Mouse (Mus musculus): ENCODE measurements around the gene Adam12. TPM values are rescaled to one million over a fixed set of nuclear protein-coding genes. Genes with fewer than 3 reads are reported as not detected.

The Adam12 gene
- polyA plus RNA-seq, 1 experiment from 2014 or later: 1.2 TPM

DNA sequence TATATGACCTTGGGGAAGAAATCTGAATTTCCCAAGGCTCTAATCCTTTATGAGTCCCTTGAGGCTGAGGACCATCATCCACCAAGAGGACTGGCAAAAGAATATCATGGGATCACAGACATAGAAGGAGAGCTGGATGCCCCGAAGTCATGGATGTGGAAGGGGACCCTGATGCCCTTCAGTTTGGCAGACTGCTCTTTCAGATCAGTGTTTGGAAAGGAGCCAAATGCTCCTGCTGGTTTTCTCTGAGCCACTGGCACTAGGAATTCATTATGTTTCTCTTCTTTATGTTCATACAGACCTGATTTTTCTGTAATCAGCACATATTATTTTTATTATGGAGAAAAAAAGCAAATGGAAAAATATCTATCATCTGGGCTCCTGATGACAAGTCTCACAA lies 50.9 kb downstream of the Adam12 start:
- H3K4me2 ChIP-seq: no peak overlapping the region
- no peak overlapping the region for H3K9ac ChIP-seq
- no peaks in the 10 kb centered on the region for H3K4me1 ChIP-seq (replicated peaks)
- no peaks in the 10 kb centered on the region for H3K9me3 ChIP-seq (replicated peaks)
- H3K36me3 ChIP-seq (replicated peaks): no peaks in the 10 kb centered on the region
- no peaks in the 10 kb centered on the region for H3K27me3 ChIP-seq
- 67% methylated on average over 1 of the region's 1 CpGs for WGBS (ENCODE audit: insufficient replicate concordance)
- H3K4me3 ChIP-seq (replicated peaks): no peak overlapping the region
- ATAC-seq (ENCODE audit: insufficient read depth): no peak
- H3K27ac ChIP-seq (replicated peaks): no peak overlapping the region

DNA sequence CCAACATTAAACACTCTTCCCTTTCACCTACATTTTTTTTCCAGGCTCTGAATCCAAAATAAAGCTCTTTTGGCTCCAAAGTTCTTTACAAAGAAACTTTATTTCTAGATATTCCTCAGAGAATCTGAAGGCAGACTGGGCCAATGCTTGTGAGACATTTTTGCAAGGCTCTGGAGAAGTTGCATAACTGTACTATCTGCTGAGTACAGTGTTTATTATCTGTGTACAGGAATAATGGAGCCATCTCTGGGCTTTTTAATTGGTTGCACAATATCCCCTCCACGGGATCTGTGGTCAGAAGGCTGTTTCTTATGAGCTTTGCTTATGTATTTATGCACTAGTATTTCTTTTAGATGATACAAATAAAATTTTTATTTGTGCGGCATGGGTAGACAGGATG lies 54.9 kb downstream of the Adam12 start:
- Histone ChIP-seq H3K4me2 (no peak overlapping the region), H3K9ac (no peak overlapping the region), H3K27ac (replicated peaks) (no peak overlapping the region), H3K27me3 (no peaks in the 10 kb centered on the region), H3K9me3 (replicated peaks) (no peaks in the 10 kb centered on the region), H3K36me3 (replicated peaks) (no peaks in the 10 kb centered on the region), H3K4me1 (replicated peaks) (no peaks in the 10 kb centered on the region), H3K4me3 (replicated peaks) (no peak overlapping the region)
- no peak for ATAC-seq (ENCODE audit: insufficient read depth)
- WGBS (ENCODE audit: insufficient replicate concordance): 44% methylated on average over 2 of the region's 2 CpGs

DNA sequence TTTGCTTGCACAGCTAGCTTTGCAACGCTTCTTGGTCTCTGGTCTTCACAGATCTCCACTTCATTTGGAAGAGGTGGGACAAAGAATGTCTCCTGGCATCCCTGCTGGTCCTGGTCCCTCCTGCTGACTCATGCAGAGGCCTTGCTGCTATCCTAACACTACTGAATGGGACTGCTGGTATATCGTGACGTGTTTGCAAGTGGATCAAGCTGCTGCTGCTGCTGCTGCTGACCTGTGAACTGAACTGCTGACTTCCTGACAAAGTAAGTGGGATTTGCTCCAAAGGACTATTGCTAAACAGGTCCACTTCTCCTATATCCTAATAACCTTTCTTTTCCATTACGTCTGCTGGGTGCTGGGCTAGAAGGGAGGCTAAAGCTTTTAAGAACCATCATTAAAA lies 56.7 kb downstream of the Adam12 start:
- no peak overlapping the region for H3K4me2 ChIP-seq
- no peak overlapping the region for H3K9ac ChIP-seq
- H3K4me3 ChIP-seq (replicated peaks): no peak overlapping the region
- H3K36me3 ChIP-seq (replicated peaks): no peaks in the 10 kb centered on the region
- 58% methylated on average over 4 of the region's 4 CpGs for WGBS (ENCODE audit: insufficient replicate concordance)
- H3K9me3 ChIP-seq (replicated peaks): no peaks in the 10 kb centered on the region
- no peaks in the 10 kb centered on the region for H3K4me1 ChIP-seq (replicated peaks)
- H3K27ac ChIP-seq (replicated peaks): no peak overlapping the region
- ATAC-seq (ENCODE audit: insufficient read depth): no peak
- H3K27me3 ChIP-seq: no peaks in the 10 kb centered on the region

DNA sequence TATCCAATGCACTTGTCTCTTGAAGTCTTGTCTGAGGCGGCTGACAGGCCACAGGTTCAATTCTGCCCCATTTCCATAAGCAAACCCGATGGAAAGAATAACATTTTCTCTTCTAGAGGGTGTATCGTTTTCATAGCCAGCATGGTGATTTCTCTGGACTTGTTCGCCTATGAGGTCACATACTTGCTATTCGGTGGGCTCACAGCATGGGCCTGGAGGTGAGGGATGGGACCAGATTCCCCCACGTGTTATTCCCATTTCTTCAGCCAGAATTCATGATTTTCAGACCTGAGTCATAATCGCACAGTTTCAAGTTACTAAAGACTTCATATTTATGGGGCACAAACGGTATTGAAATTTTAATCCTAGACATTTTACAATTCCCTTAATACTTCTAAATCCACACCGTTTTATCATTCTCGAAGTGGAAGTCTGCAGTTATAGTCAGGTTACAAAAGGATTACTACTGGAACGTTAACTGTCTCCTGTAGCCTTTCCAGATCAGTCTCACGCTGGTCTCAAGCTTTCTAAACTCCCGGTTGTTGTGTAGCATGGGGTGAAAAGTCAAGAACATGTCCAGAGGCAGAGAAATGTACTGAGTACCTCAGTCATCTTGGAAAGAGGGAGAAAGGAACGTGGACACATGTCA lies 58.4 kb downstream of the Adam12 start:
- WGBS (ENCODE audit: insufficient replicate concordance): 63% methylated on average over 14 of the region's 14 CpGs
- H3K27ac ChIP-seq (replicated peaks): no peak overlapping the region
- no peaks in the 10 kb centered on the region for H3K36me3 ChIP-seq (replicated peaks)
- ATAC-seq (ENCODE audit: insufficient read depth): no peak
- no peak overlapping the region for H3K9ac ChIP-seq
- H3K9me3 ChIP-seq (replicated peaks): no peaks in the 10 kb centered on the region
- no peak overlapping the region for H3K4me2 ChIP-seq
- no peaks in the 10 kb centered on the region for H3K27me3 ChIP-seq
- H3K4me1 ChIP-seq (replicated peaks): no peaks in the 10 kb centered on the region
- H3K4me3 ChIP-seq (replicated peaks): no peak overlapping the region

DNA sequence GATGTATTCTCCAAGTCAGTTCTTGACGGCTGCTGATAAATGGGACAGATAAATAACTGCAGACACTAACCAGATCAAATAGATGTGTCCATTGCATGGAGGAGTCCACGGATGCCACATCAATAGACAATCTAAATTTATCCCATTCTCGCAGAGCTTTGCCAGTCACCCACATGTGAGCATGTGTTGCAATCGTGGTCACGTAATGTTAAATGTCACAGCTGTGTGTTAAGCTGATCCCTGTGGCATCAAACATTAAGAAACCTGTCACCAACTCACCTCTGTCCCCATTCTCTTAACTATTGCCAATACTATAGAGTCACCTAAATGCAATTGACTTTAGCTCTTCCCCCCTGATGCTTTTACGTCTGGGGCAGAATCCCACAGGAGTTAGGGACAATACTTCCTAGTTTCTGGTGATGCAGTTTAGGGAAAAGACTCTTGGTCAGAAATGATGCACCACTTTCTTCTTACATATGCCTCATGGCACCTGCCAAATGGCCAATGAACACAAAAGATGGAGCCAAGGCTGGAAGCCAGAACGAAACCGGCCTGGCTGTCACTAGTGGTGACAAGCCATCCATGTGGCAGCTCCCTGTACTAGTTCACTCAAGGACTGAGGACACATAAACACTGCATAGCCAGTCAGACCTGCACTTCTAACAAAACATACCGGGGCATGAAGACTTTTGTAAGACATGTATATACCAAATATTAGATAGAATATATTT lies 61.6 kb downstream of the Adam12 start:
- H3K9ac ChIP-seq: no peak overlapping the region
- no peak overlapping the region for H3K4me2 ChIP-seq
- no peak overlapping the region for H3K4me3 ChIP-seq (replicated peaks)
- no peaks in the 10 kb centered on the region for H3K4me1 ChIP-seq (replicated peaks)
- H3K36me3 ChIP-seq (replicated peaks): no peaks in the 10 kb centered on the region
- H3K9me3 ChIP-seq (replicated peaks): no peaks in the 10 kb centered on the region
- WGBS (ENCODE audit: insufficient replicate concordance): 56% methylated on average over 9 of the region's 9 CpGs
- no peak overlapping the region for H3K27ac ChIP-seq (replicated peaks)
- ATAC-seq (ENCODE audit: insufficient read depth): no peak
- H3K27me3 ChIP-seq: no peaks in the 10 kb centered on the region

DNA sequence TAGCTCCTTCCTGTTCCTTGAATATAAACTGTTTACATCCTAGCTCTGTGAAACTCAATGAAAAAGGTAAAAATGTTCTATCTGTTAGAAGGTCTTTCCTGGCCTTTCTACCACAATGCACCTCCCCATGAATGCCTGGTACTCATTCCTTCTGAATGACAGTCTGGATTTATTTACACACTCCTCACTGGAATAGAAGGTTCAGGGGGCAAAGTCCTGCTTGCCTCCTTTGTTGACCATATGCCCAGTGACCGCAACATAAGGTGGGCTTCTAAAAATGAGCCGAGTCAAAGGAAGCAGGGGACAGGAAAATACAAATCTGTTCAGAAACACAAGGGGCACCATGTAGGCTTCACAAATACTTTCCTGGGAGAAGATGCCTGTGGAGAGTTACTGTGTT lies 62.2 kb downstream of the Adam12 start:
- H3K4me3 ChIP-seq (replicated peaks): no peak overlapping the region
- no peaks in the 10 kb centered on the region for H3K9me3 ChIP-seq (replicated peaks)
- ATAC-seq (ENCODE audit: insufficient read depth): no peak
- no peaks in the 10 kb centered on the region for H3K4me1 ChIP-seq (replicated peaks)
- no peaks in the 10 kb centered on the region for H3K36me3 ChIP-seq (replicated peaks)
- no peak overlapping the region for H3K9ac ChIP-seq
- WGBS (ENCODE audit: insufficient replicate concordance): 55% methylated on average over 2 of the region's 2 CpGs
- no peak overlapping the region for H3K27ac ChIP-seq (replicated peaks)
- H3K4me2 ChIP-seq: no peak overlapping the region
- no peaks in the 10 kb centered on the region for H3K27me3 ChIP-seq

DNA sequence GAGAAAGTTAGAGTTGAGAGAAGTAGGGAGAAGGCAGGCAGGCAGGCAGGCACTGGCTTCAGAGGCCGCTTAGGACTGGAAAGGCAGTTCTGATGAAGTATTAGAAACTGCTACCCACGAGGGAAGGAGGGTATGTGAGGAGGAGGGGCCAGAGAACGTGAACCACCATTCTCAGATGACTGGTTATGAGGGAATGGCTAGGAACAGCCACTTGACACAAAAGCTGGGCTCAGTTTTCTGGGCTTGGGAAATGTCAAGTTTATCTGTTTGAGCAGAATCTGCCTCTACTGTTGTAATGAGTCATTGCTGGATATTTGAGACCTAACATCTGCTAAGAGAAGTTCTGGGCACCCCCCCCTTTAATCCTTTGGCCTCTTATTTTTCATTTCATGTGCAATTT lies 64.4 kb downstream of the Adam12 start:
- H3K27me3 ChIP-seq: no peaks in the 10 kb centered on the region
- H3K4me1 ChIP-seq (replicated peaks): no peaks in the 10 kb centered on the region
- H3K4me3 ChIP-seq (replicated peaks): no peak overlapping the region
- H3K9me3 ChIP-seq (replicated peaks): no peaks in the 10 kb centered on the region
- no peak overlapping the region for H3K4me2 ChIP-seq
- H3K27ac ChIP-seq (replicated peaks): no peak overlapping the region
- WGBS (ENCODE audit: insufficient replicate concordance): 21% methylated on average over 3 of the region's 3 CpGs
- no peaks in the 10 kb centered on the region for H3K36me3 ChIP-seq (replicated peaks)
- no peak overlapping the region for H3K9ac ChIP-seq
- ATAC-seq (ENCODE audit: insufficient read depth): no peak

DNA sequence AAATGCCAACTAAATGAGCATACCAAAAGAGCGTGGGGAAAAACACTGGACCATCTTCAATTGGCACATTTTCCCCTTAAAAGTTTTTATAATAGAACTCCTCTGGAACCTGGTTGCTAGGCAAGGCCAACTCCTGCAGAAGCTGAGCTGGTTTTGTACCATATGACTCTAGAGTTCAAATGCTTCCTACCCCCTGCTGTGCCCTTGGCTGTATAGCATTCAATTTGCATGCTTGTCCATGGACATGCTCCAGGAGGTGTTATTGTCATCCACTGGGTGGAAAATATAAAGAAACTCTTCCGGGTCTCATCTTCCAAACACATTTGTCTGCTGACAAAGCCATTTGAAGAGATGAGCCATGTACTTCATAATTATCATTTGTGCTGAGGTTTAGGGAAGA lies 68.2 kb downstream of the Adam12 start:
- H3K36me3 ChIP-seq (replicated peaks): no peaks in the 10 kb centered on the region
- no peak overlapping the region for H3K4me3 ChIP-seq (replicated peaks)
- H3K9ac ChIP-seq: no peak overlapping the region
- no peak overlapping the region for H3K27ac ChIP-seq (replicated peaks)
- no peak for ATAC-seq (ENCODE audit: insufficient read depth)
- WGBS (ENCODE audit: insufficient replicate concordance): 69% methylated on average over 2 of the region's 2 CpGs
- no peak overlapping the region for H3K4me2 ChIP-seq
- no peaks in the 10 kb centered on the region for H3K9me3 ChIP-seq (replicated peaks)
- no peaks in the 10 kb centered on the region for H3K4me1 ChIP-seq (replicated peaks)
- H3K27me3 ChIP-seq: no peaks in the 10 kb centered on the region

DNA sequence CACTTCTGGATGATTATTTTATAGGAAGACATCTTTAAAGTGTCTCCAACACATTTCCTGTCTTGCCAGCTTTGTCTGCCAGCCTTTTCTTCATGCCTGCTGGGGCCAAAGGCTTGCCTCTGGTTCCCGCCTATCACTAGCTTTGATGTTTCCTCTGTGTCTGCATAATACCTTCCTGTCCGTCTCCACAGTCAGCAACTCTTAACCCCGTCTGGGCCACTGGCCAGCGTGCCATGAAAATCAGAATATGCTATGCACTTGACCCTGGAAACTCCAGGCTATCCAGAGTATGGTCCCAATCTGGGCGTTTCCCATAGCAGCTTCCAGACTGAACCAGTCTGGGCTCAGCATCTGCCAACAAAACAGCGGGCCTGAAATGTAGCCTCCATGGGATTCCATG lies 69.1 kb downstream of the Adam12 start:
- H3K4me2 ChIP-seq: no peak overlapping the region
- no peaks in the 10 kb centered on the region for H3K36me3 ChIP-seq (replicated peaks)
- no peaks in the 10 kb centered on the region for H3K27me3 ChIP-seq
- no peak overlapping the region for H3K27ac ChIP-seq (replicated peaks)
- H3K4me1 ChIP-seq (replicated peaks): no peaks in the 10 kb centered on the region
- no peak overlapping the region for H3K4me3 ChIP-seq (replicated peaks)
- 40% methylated on average over 6 of the region's 6 CpGs for WGBS (ENCODE audit: insufficient replicate concordance)
- H3K9ac ChIP-seq: no peak overlapping the region
- H3K9me3 ChIP-seq (replicated peaks): no peaks in the 10 kb centered on the region
- no peak for ATAC-seq (ENCODE audit: insufficient read depth)

DNA sequence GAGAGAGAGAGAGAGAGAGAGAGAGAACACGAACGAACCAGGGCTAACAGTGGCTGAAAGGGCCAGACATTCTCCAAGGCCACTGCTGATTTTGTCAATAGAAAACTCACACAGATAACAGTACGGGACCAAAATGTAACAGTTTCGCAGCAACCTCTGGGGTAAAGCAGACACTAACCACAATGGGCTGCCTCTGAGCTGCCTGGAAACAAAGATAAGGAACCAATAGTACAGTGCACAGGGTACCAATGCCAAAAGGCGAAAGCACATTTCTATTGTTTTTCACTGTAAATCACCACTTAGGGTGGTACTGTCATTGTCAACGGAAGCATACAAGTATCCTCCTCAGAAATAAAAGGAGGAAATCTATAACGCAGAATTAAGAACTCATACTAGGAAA lies 72.3 kb downstream of the Adam12 start:
- H3K4me2 ChIP-seq: no peak overlapping the region
- no peak overlapping the region for H3K4me3 ChIP-seq (replicated peaks)
- no peaks in the 10 kb centered on the region for H3K4me1 ChIP-seq (replicated peaks)
- H3K27me3 ChIP-seq: no peaks in the 10 kb centered on the region
- 12% methylated on average over 7 of the region's 7 CpGs for WGBS (ENCODE audit: insufficient replicate concordance)
- no peak overlapping the region for H3K27ac ChIP-seq (replicated peaks)
- H3K36me3 ChIP-seq (replicated peaks): no peaks in the 10 kb centered on the region
- no peak for ATAC-seq (ENCODE audit: insufficient read depth)
- H3K9me3 ChIP-seq (replicated peaks): no peaks in the 10 kb centered on the region
- H3K9ac ChIP-seq: no peak overlapping the region

DNA sequence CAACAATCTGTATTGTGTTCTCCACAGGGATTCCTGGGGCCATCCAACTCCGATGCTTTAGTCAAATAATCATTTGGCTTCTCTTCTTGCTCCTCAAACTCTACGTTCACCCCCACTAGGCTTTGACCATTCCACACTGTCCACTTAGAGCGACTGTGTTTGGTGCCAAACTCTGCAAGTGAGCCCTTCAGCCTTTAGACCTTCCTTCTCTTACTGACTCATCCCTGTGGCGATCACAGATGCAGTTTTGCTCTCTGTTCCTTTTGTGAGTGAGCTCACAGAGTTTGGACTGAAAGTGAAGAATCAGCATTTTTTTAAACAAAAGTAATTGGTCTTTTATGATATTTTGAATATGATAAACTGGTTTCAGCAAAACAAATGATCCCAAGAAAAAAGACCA lies 80.6 kb downstream of the Adam12 start:
- H3K9me3 ChIP-seq (replicated peaks): no peaks in the 10 kb centered on the region
- H3K36me3 ChIP-seq (replicated peaks): no peaks in the 10 kb centered on the region
- no peak overlapping the region for H3K9ac ChIP-seq
- H3K27me3 ChIP-seq: no peaks in the 10 kb centered on the region
- no peak overlapping the region for H3K4me2 ChIP-seq
- ATAC-seq (ENCODE audit: insufficient read depth): no peak
- H3K27ac ChIP-seq (replicated peaks): no peak overlapping the region
- no peak overlapping the region for H3K4me3 ChIP-seq (replicated peaks)
- H3K4me1 ChIP-seq (replicated peaks): no peaks in the 10 kb centered on the region
- 51% methylated on average over 4 of the region's 4 CpGs for WGBS (ENCODE audit: insufficient replicate concordance)

DNA sequence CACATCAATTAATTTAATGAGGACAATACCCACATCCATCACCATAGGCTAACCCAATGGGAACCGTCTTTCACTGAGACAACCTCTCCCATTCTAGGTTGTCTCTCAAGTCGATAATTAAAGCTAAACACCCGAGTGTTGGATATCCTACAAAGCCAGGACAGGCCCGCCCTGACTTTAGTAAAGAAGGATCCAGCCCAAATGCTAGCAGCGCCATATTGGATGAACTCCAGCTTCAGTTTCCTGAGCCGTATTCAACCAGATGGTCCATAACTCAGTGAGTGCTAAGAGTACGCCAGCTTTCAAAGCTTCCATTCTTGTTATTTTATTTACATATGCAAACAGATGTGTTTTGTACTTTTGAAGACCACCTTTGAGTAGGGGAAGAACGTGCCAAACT lies 81.6 kb downstream of the Adam12 start:
- Histone ChIP-seq H3K4me1 (replicated peaks) (no peaks in the 10 kb centered on the region), H3K36me3 (replicated peaks) (no peaks in the 10 kb centered on the region), H3K9ac (no peak overlapping the region), H3K4me2 (no peak overlapping the region), H3K27ac (replicated peaks) (no peak overlapping the region), H3K27me3 (no peaks in the 10 kb centered on the region), H3K9me3 (replicated peaks) (no peaks in the 10 kb centered on the region), H3K4me3 (replicated peaks) (no peak overlapping the region)
- WGBS (ENCODE audit: insufficient replicate concordance): 66% methylated on average over 8 of the region's 8 CpGs
- ATAC-seq (ENCODE audit: insufficient read depth): no peak
